Mouse (Mus musculus) cerebellum, adult 2 months (tissue): ENCODE results near the gene Cdkl3.

Experiments
- CTCF ChIP-seq: fragments of 200-500 bp; IDR thresholded peaks from 2 replicates; pipeline ENCODE4 v1.5.1; 2011; ENCODE audit warnings: low read depth, mild to moderate bottlenecking, control low read depth, low read length, moderate library complexity, borderline replicate concordance; ENCODE audit not compliant: insufficient read depth
- POLR2A ChIP-seq: fragments of 200-500 bp; IDR thresholded peaks from 2 replicates; pipeline ENCODE4 v1.6.1; 2011; ENCODE audit warnings: low read length, control low read depth, borderline replicate concordance; ENCODE audit not compliant: insufficient read depth

DNA sequence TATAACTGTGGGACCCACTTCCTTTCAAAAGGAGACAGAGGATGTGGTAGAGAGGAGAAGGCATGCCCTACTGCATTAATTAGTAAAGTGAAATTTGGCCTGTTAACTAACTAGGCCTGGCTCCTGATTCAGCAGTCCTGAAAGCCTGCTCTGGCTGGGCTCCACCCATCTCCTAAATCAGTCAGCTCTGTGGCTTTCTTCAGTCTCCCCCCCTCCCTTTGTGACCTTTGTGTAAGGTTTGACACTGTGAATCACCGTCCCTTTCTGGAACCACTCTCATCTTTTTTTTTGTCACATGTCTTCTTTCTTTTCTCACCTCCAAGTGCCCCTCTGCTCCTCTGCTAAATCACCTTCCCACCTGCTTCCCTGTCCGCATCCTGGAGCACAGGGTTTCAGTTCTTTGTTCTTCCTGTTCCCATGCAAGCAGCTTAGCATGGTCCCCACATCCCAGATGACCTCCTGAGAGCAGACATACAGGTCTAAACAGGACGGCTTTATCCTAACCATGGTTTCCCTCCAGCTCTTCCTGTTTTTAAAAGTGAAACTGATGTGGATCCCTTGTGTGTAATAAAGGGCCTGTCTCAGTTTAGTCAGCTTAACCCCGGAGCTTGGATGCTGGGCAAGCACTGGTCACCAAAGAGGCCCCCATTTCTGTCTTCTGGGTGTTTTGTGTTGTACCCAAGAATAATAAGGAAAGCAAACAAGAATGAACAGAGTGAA, 42.6 kb downstream of the Cdkl3 start:
- no peak for TF ChIP-seq CTCF
- TF ChIP-seq POLR2A = no peak
